Mouse (Mus musculus) heart, postnatal 4 days (tissue): ENCODE results near the gene Hnf1b. TPM values are rescaled to one million over a fixed set of nuclear protein-coding genes. Genes with fewer than 3 reads are reported as not detected.

Source experiments
- DNase-seq: peaks from one replicate; pipeline ENCODE4 v3.0.0; 2021
- total RNA-seq, 2 experiments: library from RNA; stranded (reverse); gene quantifications; 2 replicates each; pipeline ENCODE4 v1.2.3; 2021

The Hnf1b gene
- not detected for total RNA-seq

DNA sequence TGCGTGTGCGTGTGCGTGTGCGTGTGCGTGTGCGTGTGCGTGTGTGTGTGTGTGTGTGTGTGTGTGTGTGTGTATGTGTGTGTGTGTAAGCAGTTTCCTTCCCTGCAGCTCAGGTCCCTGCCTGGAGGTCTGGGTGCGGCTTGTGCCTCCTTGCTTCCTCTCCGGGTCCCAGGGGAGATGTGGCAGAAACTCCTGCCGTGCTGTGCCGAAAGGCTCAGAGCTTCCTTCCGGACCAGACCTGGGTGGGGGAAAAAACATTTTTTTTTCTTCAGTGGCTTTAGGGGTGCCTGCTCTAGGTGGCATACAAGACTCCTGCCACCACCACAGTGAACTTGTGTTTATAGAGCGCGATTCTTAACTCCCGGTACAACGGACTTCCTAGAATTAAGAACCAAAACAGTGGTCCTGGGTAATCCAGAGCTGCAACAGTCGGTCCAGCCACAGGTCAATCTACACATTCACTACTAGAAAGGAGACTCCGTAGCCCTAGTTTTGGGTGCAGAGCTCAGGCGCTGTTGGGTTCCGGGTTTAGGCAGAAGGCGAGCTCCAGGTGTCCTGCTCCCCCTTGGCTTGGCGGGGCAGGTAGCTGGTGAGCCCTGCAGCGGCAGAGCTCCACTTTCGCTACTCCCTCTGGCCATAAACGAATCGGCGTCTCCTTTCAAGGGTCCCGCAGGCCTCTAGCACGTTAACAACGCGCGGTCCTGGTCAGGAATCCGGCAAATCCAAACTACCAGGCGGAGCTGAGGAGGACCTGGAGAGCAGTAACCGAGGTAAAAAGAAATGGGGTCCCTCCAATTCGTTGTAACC, at the start of gene Hnf1b:
Gene Hnf1b, plus strand, starts transcription at position 535 of the 807 bp plus-strand sequence.
- no peak for DNase-seq

DNA sequence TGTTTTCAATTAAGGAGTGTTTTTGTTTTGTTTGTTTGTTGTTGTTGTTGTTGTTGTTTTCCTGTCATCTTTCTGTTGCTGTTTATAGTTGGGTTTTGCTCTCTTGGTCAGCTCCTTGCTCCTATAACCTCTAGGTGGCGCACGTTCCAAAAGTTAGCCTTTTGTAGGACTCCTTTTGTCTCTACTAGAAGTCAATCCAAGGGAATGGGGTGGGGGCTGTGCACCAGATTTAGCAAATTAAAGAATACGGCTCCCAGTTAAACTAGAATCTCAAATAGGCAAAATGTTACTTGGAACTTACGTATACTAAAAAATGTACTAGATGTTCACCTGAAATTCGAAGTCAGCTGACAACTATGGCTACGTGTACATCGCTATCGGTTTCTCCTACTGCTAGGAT, 47.7 kb upstream of the Hnf1b start:
- peak; percentile 45 for DNase-seq

DNA sequence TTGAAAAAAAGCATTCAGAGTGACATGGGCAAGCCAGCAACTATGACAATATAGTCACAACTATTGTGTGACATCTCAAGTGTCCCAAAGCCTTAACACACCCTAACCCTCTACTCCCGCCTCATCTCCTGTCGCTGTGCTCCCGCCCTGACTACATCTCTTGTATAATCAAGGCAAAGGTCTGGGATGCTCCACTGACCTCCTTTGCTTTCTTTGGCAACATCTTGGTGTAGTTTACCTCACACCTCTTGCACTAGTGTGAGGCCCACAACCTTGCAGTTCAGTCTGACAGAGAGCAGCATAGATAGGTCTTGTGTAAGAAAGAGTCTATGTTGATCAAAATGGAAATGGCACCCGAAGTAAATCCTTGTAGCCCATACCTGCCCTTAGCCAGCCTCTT, 47.3 kb upstream of the Hnf1b start:
- no peak for DNase-seq

DNA sequence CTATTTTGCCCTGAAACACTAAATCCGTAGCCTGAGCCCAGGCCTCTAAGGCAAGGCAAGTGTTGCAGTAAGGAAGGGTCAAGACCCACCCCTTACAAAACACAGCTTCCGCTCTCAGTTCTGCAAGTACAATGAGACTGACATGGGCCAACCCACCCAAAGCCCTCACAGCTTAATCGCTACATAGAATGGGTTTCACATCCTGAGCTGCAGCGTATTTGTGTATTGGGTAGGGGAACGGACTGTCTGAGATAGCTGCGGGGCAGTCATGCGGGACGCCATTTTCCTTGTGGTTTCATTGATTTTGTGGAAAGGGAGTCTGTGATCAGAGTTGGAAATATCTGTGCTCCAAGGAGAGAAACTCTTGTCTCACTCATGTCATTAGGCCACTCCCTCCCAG, 39.4 kb upstream of the Hnf1b start:
- no peak for DNase-seq

DNA sequence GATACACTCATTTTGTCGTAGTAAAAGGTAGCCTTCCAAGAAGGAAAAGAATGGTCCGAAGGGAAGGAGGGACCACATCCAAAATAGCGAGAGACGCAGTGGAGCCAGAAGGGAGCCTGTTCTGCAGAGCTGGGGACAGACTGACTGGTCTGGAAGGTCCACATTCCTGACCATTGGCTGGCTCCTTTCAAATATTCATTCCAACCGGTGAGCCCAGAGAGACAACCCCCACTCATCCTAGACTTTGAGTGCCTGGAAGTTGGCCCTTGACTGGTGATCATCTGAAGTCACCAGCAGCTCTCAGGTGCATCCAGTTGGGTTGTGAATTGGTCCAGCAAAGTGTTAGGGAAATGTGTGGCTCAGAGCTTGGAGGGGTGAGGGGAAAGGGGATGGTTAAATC, 34.7 kb upstream of the Hnf1b start:
- no peak for DNase-seq

DNA sequence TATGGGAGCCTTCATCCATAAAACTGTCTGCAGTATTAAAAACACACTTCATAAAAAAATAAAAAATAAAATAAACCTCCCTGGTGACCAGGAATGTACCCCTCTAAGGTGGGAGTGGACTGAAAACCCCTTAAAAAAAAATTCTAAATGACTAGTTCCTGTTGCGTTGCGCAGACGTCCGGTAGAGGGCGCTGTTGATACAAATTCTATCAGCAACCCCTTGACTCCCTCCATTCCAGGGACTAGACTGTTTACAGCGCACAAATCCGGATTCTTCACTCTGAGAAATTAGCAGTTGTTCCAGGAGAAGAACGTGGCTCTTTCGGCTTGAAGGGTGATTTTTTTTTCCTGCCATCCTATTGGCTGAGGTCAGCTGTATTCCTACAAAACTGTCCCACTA, 34.2 kb upstream of the Hnf1b start:
- DNase-seq, result peak; percentile 64

DNA sequence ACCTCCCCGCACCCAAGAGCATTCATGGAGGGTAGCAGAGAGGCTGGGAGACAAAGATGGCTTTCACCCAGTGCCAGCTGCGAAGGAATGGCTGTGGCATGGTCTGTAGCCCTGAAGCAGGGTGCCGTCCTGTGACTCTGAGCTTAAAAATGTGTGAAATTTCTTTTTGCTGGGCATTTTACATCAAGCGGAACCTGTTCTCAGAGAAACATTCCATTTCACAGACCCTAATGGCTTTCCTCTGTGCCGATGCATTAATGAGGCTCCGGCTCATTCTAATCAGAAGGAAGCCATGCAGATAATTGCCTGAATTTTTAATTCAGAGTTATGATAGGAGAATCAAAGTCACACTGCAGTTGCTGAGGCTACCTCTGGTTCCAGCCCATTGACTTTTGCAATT, 32.8 kb upstream of the Hnf1b start:
- DNase-seq, result no peak

DNA sequence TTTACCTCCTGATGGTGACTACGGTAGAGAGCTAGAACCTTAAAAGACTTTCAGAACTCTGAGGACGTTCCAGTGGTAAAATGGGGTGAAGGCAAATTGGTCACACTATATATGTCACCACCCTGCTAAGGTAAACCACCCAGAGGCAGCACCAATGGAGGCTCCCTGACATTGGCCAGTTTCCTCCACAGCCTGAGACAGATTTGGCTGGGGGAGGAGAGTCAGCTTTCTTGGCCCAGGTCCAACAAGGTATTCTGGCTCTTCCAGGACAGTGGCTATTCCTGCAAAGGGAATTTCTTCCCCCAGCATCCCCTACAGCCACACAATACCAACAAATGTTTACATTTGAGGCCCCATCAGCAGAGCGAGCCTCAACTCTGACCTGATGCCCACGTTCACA, 31.9 kb upstream of the Hnf1b start:
- no peak for DNase-seq

DNA sequence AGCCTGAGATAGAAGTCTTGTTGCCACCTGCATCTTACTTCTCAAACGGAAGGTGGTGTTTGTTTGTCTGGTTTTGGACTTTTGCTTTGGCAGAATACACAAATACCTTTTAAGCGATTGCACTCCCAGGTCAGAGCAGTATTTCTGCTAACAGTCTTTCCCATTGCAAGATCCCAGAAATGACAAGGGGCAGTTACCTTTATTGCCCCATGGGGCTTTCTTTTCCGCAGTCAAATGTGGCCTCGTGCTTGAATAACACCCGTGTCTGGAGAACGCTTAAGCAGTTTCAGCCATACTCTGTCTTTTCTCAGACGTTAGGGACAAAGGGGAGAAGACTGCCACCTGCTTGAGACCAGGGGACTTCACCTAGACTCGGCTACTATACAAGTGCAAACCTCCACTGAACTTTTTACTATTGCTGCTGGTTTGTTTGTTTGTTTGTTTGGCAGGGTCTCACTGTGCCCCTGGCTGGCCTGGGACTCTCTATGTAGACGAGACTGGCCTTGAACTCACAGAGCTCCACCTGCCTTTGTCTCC, 31.2 kb upstream of the Hnf1b start:
- DNase-seq, result no peak

DNA sequence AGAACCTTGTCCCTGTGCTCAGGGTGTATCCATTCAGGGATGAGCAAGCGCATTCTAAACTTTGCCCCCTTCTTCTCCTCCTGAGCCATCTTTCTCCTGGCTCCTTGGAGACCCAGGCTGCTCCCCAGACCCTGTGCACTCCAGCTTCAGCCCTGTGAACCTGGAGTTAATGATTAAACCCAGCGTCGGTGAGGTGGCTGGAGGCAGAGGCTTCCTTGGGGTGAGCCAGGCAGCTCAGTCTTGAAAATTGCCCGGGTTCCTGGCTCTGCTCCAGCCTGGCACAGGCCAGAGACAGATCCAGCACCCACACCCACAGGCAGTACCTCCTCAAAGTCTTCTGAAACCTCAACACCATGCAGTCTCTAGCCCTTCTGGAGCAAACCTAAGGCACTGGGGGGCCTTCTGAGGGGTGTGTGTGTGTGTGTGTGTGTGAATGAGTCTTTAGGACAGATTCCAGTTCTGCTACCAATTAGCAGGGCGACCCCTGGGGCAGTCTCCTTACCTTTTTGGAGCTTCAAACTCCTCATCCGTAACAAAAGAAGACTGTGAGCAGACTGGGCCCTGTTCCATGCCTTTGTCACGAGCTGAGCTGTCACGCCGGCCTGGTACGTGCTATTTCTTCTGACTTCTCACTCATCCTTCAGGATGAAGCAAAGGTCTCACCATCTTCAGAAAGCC, 29.9 kb upstream of the Hnf1b start:
- DNase-seq, result no peak

DNA sequence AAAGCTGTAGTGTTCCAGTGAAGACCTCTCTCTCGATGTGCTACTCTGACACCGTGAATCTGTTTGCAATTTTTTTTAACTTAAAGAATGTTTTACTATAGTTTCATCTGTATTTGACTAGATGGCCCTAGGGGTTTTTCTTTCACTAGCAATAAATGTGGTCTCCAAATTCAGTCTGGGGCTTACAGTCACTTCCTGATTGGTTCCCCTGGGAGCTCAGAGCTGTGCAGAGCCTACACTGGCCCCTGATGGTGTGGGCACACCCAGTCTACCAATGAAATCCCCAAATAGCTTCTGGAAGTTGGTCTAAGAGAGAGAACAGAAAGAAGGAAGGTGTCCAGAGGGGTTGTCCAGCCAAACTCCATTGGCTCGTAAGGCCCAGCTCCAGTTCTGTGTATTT, 23.7 kb upstream of the Hnf1b start:
- DNase-seq, result no peak

DNA sequence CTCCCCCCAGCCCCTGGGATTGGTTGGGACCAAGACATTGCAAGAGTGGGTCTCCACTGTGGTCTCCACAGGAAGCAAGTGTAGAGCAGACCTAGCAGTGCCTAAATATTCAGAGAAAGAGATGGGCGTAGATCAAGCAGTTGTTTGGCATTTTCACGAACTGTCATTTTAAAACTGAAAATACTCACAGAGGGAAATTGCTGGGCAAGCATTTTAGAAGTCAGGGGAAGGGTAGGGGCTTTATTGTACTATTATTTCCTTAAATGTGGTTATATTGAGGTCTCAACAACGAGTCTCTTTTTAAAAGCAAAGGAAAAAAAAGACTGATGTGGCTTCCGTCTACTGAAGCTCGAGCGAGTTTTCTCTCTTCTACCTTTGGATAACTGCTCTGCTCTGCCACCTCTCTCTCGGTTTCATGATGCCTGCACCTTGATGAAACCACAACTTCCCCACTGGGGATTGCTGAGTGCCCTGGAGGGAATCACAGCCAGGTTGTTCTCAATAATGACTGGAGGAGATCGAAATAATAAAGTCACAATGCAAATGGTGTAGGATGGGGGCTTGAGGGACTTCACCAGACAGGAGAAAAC, 21.2 kb upstream of the Hnf1b start:
- no peak for DNase-seq

DNA sequence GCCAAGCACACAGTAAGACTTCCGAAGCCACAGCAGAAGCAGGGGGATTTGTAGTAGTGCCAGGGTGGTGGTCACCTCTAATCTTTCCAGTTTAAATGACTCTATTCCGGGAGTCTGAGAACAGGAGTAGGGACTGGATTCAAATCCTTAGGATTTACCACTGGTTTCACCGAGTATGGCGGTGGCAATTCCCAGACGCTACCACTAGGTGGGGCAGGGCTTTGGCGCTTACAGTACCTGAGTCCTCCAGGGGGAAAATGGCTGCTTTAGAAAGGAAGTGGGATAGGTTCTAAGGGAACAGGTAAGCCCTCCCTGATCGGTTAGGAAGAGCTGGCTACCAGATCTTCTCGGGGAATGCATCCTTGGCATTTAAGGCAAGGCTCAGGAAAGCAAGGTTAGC, 17.5 kb upstream of the Hnf1b start:
- DNase-seq, result peak; percentile 37

DNA sequence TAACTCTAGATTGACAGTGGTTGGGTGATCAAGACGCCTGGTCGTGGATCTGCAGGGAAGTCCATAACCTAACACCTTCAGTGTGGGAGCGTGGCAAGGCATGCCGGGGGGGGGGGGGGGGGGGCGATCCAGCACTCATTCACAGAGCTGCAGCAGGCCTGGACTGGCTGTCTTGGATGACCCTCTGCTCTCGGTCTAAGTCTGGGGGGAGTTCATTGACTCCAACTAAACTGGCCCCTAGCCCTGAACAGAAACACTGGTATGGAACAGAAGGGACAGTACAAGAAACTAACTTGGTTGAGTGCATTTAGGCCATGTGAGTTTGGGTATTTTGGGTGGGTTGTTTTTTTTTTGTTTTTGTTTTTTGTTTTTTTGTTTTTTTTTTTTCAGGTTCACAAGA, 16.3 kb upstream of the Hnf1b start:
- no peak for DNase-seq

DNA sequence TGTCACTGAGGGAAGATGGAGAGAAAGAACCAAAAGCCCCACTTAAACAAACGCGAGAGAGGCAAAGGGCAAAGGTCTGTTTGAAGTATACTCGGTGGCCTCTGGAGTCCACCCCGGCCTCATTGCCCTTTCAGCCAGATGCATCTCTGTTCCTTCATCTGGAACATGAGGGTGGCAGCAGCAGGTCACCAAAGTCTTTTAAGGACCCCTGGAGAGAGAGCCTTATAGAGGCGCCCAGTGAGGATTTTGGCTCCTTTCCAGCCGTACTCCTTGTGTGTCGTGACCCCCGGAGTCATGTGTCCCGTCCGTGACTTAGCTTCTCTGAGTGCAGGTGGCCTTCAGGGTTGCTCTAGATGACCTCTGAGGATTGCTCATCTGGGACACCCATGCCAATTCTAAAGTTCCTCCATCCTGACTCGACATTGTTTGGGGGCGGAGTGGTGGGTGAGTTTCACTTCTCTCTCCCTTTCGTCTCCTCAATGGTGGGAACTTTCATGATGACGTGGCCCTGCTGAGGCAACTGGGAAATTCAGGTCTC, 15.8 kb upstream of the Hnf1b start:
- DNase-seq, result no peak

DNA sequence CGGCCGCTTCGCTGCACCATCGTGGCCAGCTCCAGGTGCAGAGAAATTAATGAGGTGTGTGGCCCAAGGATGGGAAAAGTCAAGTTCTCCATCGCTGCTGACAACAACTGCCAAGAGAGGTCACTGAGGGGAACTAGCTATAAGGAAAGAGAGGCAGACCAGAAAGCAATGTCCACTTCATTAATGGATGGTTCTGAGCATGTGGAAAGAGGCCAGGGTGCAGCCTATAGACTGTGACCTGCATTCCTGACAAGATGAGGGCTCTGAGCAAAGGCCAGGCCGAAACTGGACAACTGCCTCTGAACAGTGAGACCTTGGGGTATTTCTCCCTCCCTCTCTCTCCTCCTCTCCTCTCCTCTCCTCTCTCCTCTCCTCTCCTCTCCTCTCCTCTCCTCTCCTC, 10.4 kb upstream of the Hnf1b start:
- DNase-seq, result no peak

DNA sequence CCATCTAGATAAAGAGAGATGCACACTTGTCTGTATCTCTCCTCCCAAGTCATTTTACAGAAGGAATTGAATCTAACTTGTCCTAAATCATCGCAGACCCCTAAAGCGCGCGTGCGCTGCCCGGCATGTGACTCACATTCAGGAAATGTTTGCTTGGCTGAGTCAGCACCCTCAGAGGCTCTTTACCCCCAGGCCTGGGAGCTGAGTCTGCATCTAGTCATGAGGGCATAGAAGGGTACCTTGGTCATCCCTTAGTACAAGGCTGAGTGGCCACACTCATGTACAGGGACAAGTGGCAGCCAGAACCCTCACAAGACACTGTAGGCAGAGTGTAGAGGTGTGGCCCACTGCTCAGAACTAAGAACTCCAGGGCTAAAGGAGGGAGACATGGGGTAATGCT, 6.3 kb upstream of the Hnf1b start:
- no peak for DNase-seq

DNA sequence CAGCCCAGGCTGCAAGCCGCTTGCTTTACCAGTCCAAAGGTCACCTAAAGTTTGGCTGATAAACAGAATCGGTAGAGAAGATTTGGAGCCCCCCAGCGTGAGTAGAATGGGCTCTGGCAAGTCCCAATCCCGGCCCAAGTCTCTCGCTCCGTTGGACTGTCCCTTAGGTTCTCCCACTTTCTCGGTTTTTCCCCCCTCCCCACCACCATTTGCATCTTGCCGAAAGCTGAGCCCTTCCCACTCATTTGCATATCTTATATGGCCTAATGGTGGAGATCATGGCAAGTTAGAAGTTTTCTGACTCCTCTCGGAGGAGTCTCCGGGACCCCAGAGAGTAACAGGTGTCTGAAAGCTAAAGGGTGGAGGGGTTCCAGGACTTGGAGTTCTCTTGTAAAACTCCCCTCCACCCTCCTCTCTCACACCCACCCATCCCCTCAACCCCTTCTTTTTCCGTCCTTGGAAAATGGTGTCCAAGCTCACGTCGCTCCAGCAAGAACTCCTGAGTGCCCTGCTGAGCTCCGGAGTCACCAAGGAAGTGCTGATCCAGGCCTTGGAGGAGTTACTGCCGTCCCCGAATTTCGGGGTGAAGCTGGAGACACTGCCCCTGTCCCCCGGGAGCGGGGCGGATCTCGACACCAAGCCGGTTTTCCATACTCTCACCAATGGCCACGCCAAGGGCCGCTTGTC, 866 bp downstream of the Hnf1b start:
- DNase-seq, result peak; percentile 17

DNA sequence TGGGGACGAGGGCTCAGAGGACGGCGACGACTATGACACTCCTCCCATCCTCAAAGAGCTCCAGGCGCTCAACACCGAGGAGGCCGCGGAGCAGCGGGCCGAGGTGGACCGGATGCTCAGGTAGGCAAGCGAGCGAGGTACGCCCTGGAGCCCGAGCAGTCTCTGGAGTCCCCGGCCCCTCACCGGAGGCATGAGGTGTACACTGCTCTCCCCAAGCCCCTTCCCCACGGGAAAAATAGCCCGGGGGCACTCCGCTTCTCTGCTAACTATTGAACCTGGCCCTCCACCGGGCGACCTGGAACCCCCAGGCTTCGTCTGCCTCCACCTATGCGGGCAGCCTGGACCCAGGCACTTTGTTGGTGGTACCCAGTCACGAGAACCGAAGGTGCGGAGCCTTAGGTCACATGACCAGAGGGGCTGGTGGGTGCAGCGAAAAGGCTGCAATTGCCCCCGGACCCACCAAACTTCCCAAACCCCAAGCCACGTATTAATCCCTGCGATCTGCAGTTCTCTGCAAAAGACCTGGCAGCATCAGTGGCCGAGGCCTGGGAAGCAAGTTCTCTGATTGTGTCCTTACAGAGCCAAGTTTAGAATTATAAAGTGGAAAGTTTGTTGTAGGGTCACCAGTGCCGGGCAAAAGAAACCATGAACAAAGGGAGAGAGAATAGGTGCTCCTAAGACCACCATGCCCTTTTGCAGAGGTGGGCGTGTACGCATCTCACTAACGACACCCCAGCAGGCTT, 1.6 kb downstream of the Hnf1b start:
- no peak for DNase-seq

DNA sequence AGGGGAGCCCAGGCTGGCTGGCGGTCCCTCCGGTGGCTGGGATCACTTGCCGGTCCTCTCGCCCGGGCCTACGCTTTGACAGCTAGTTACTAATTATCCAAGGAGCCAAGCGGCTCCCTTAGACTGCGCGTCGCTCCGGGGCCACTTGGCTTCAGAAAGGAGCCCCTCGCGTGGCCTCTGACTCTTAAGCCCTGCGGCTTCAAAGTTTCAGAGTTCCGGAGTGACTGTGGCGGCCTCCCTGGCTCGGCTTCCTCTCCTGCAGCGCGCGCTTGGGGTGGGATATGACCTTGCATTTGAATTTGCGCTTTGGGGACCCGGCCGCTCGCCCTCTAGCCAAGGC, 2.1 kb downstream of the Hnf1b start:
- DNase-seq, result no peak

DNA sequence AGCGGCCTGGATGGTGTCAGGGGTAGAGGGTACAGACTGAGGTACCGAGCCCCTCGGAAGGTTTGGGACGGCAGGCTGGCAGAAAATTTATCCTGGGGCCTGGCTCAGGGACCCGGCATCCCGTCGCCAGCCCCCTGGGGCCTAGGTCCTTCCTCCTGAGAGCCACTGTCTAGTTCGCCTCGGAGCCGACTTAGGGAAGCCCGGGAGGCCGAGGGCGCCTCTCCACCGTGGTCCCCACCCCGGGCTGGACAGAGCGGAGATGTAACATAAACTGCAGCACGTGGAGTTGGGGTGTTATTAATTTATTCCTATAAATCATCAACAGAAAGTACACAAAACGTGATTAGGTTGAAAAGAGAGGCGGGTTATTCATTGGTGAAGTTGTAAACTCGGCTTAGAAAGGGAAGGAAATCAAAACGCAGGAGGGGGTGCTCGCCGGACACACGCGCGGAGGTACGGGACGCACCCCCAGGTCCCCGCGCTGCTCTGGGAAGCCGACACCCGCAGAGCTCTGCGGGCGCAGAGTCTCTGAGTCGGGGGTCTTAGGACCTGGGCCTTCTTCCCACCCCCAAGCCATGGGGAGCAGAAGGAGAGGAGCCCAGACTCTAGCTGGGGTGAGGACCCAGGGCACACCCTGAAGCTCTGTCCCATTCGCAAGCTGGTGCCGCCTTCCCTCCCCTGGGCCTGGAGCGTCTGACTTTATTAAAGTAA, 2.8 kb downstream of the Hnf1b start:
- DNase-seq, result no peak
